Mouse (Mus musculus) MEL (cell line): ENCODE data around the gene Hps4. TPM values are rescaled to one million over a fixed set of nuclear protein-coding genes. Genes with fewer than 3 reads are reported as not detected.

Source experiments
- DNase-seq: peaks from one replicate; pipeline ENCODE4 v3.0.0; 2011; ENCODE audit warnings: low read depth, low spot score
- H3K27ac ChIP-seq: 2 replicates; pipeline ENCODE4 v1.5.1; 2012; ENCODE audit warnings: low read depth, mild to moderate bottlenecking, control low read depth, low read length, moderate library complexity; ENCODE audit not compliant: control insufficient read depth
- H3K27me3 ChIP-seq, 2 experiments: fragments of 150-350 bp in 1 of 2; sonication (generic) in 1 of 2; 2 replicates each; pipeline ENCODE4 v1.6.1; 2012; ENCODE audit warnings: low read length in 2 of 2, mild to moderate bottlenecking in 2 of 2, improper control_type of control experiment in 1 of 2, moderate library complexity in 1 of 2; ENCODE audit not compliant: insufficient read depth in 2 of 2, control insufficient read depth in 1 of 2
- H3K36me3 ChIP-seq, 2 experiments: 2 replicates each; pipeline ENCODE4 v1.6.1; 2012 to 2014; ENCODE audit warnings: low read length in 2 of 2, improper control_type of control experiment in 1 of 2, inconsistent platforms in 1 of 2, mild to moderate bottlenecking in 1 of 2; ENCODE audit not compliant: insufficient read depth in 2 of 2, control insufficient read depth in 1 of 2
- H3K4me1 ChIP-seq, 2 experiments: fragments of 150-350 bp in 1 of 2; sonication (generic) in 1 of 2; 2 replicates each; pipeline ENCODE4 v1.6.1; 2012; ENCODE audit warnings: low read length in 2 of 2, improper control_type of control experiment in 1 of 2, mild to moderate bottlenecking in 1 of 2; ENCODE audit not compliant: insufficient read depth in 2 of 2, control insufficient read depth in 1 of 2
- H3K4me3 ChIP-seq, 2 experiments: fragments of 150-350 bp in 1 of 2; sonication (generic) in 1 of 2; 2 replicates each; pipeline ENCODE4 v1.5.1; 2012; ENCODE audit warnings: low read depth in 2 of 2, low read length in 2 of 2, mild to moderate bottlenecking in 2 of 2, moderate library complexity in 2 of 2, control low read depth in 1 of 2, improper control_type of control experiment in 1 of 2; ENCODE audit not compliant: control insufficient read depth in 1 of 2, insufficient read depth in 1 of 2
- H3K79me2 ChIP-seq: 2 replicates; pipeline ENCODE4 v1.6.1; 2012; ENCODE audit warnings: mild to moderate bottlenecking, low read length, moderate library complexity; ENCODE audit not compliant: control insufficient read depth, poor library complexity, insufficient read depth
- H3K9ac ChIP-seq: 2 replicates; pipeline ENCODE4 v1.6.1; 2012; ENCODE audit warnings: low read depth, mild to moderate bottlenecking, control low read depth, low read length, moderate library complexity; ENCODE audit not compliant: control insufficient read depth, poor library complexity, severe bottlenecking
- H3K9me3 ChIP-seq: fragments of 150-350 bp; sonication (generic); replicated peaks from 2 replicates; pipeline ENCODE4 v1.6.1; 2012; ENCODE audit warnings: mild to moderate bottlenecking, low read length, improper control_type of control experiment, moderate library complexity; ENCODE audit not compliant: insufficient read depth
- CTCF ChIP-seq, 3 experiments: IDR thresholded peaks in 2 of 3; conservative IDR thresholded peaks in 1 of 3; 2 replicates each; pipeline ENCODE4 v1.5.1; 2011 to 2012; ENCODE audit warnings: low read length in 3 of 3, low read depth in 2 of 3, mild to moderate bottlenecking in 2 of 3, improper control_type of control experiment in 1 of 3, inconsistent platforms in 1 of 3, mixed read lengths in 1 of 3, moderate library complexity in 1 of 3; ENCODE audit not compliant: control insufficient read depth in 1 of 3, insufficient read depth in 1 of 3, poor library complexity in 1 of 3, severe bottlenecking in 1 of 3
- GABPA ChIP-seq: IDR thresholded peaks from 2 replicates; pipeline ENCODE4 v1.6.1; 2012; ENCODE audit warnings: low read depth, mild to moderate bottlenecking, inconsistent platforms, low read length, improper control_type of control experiment, moderate library complexity
- GATA1 ChIP-seq: IDR thresholded peaks from 2 replicates; pipeline ENCODE4 v1.6.1; 2011; ENCODE audit warnings: low read depth, low read length, improper control_type of control experiment
- HCFC1 ChIP-seq: IDR thresholded peaks from 2 replicates; pipeline ENCODE4 v1.6.1; 2012; ENCODE audit warnings: low read depth, mild to moderate bottlenecking, inconsistent platforms, low read length, improper control_type of control experiment, moderate library complexity
- KAT2A ChIP-seq: conservative IDR thresholded peaks from 2 replicates; pipeline ENCODE4 v1.6.1; 2012; ENCODE audit warnings: low read depth, low read length, improper control_type of control experiment, inconsistent platforms
- MAFK ChIP-seq: IDR thresholded peaks from 2 replicates; pipeline ENCODE4 v1.6.1; 2011; ENCODE audit warnings: low read depth, mild to moderate bottlenecking, low read length, improper control_type of control experiment, borderline replicate concordance
- MAX ChIP-seq: IDR thresholded peaks from 2 replicates; pipeline ENCODE4 v1.6.1; 2011; ENCODE audit warnings: low read length, improper control_type of control experiment
- MAZ ChIP-seq: IDR thresholded peaks from 2 replicates; pipeline ENCODE4 v1.6.1; 2012; ENCODE audit warnings: low read depth, mild to moderate bottlenecking, inconsistent platforms, low read length, improper control_type of control experiment
- MEF2A ChIP-seq: IDR thresholded peaks from 2 replicates; pipeline ENCODE4 v1.6.1; 2014; ENCODE audit warnings: low read depth, mild to moderate bottlenecking, inconsistent platforms, low read length, improper control_type of control experiment; ENCODE audit not compliant: poor library complexity, insufficient replicate concordance, severe bottlenecking; ENCODE audit errors: extremely low read depth
- MYB ChIP-seq: IDR thresholded peaks from 2 replicates; pipeline ENCODE4 v1.6.1; 2011; ENCODE audit warnings: mild to moderate bottlenecking, low read depth, low read length, improper control_type of control experiment
- MYC ChIP-seq: IDR thresholded peaks from 2 replicates; pipeline ENCODE4 v1.6.1; 2011; ENCODE audit warnings: low read depth, mild to moderate bottlenecking, low read length, improper control_type of control experiment, moderate library complexity
- NELFE ChIP-seq: IDR thresholded peaks from 2 replicates; pipeline ENCODE4 v1.6.1; 2011; ENCODE audit warnings: low read depth, low read length, improper control_type of control experiment
- POLR2AphosphoS5 ChIP-seq: IDR thresholded peaks from 2 replicates; pipeline ENCODE4 v1.6.1; 2012; ENCODE audit warnings: low read depth, borderline replicate concordance, mild to moderate bottlenecking, inconsistent platforms, low read length, moderate library complexity, mixed read lengths
- RAD21 ChIP-seq: IDR thresholded peaks from 2 replicates; pipeline ENCODE4 v1.6.1; 2011; ENCODE audit warnings: mild to moderate bottlenecking, low read depth, low read length, improper control_type of control experiment
- RCOR1 ChIP-seq: IDR thresholded peaks from 2 replicates; pipeline ENCODE4 v1.6.1; 2012; ENCODE audit warnings: low read depth, mild to moderate bottlenecking, inconsistent platforms, low read length, improper control_type of control experiment
- SIN3A ChIP-seq: IDR thresholded peaks from 2 replicates; pipeline ENCODE4 v1.6.1; 2012; ENCODE audit warnings: low read length, improper control_type of control experiment, inconsistent platforms
- TBP ChIP-seq: IDR thresholded peaks from 2 replicates; pipeline ENCODE4 v1.8.0; 2011; ENCODE audit warnings: low read depth, low read length, improper control_type of control experiment
- UBTF ChIP-seq: IDR thresholded peaks from 2 replicates; pipeline ENCODE4 v1.6.1; 2012; ENCODE audit warnings: low read depth, mild to moderate bottlenecking, inconsistent platforms, low read length, improper control_type of control experiment, moderate library complexity, borderline replicate concordance; ENCODE audit not compliant: insufficient read depth
- USF2 ChIP-seq, 2 experiments: IDR thresholded peaks; 2 replicates each; pipeline ENCODE4 v1.6.1; 2011 to 2012; ENCODE audit warnings: improper control_type of control experiment in 2 of 2, low read length in 2 of 2, borderline replicate concordance in 1 of 2, inconsistent platforms in 1 of 2, low read depth in 1 of 2, mild to moderate bottlenecking in 1 of 2; ENCODE audit not compliant: insufficient read depth in 1 of 2
- ZC3H11A ChIP-seq: IDR thresholded peaks from 2 replicates; pipeline ENCODE4 v1.6.1; 2012; ENCODE audit warnings: low read depth, mild to moderate bottlenecking, inconsistent platforms, low read length, improper control_type of control experiment
- ZKSCAN1 ChIP-seq: IDR thresholded peaks from 2 replicates; pipeline ENCODE4 v1.6.1; 2012; ENCODE audit warnings: low read depth, mild to moderate bottlenecking, inconsistent platforms, low read length, improper control_type of control experiment, moderate library complexity
- ZNF384 ChIP-seq: IDR thresholded peaks from 2 replicates; pipeline ENCODE4 v1.6.1; 2012; ENCODE audit warnings: low read depth, mild to moderate bottlenecking, inconsistent platforms, low read length, improper control_type of control experiment
- polyA plus RNA-seq, 2 experiments: library from polyadenylated mRNA; stranded (reverse) in 1 of 2; unstranded in 1 of 2; fragments of >175 nt in 1 of 2; fragments of >200 nt in 1 of 2; gene quantifications; 2 replicates each; pipeline versions ENCODE4 v1.2.1 to v1.2.4; 2012; ENCODE audit warnings: low replicate concordance in 2 of 2, low read depth in 1 of 2; ENCODE audit not compliant: insufficient read length in 2 of 2, insufficient read depth in 1 of 2, missing spikeins in 1 of 2
- total RNA-seq: library from RNA; depleted of rRNA; stranded (reverse); fragments of 300-350 nt; gene quantifications from 2 replicates; pipeline ENCODE4 v1.2.3, GENCODE M21; 2012

The Hps4 gene
- total and polyA plus RNA-seq, 3 experiments: 37.1 to 41.7 TPM; not detected in 1

- Histone ChIP-seq H3K9ac (no peak overlapping the region), H3K4me3 (no peak overlapping the region), H3K27me3 (no peaks in the 10 kb centered on the region), H3K4me1 (peaks cover 0 to 12% of the 10 kb centered on the region in 2 experiments; a peak in 2 of 4 replicates), H3K36me3 (peaks cover 0 to 9% of the 10 kb centered on the region in 2 experiments; a peak in 2 of 4 replicates), H3K79me2 (peaks cover 1% of the 10 kb centered on the region; the same call in 1 of the 2 replicates), H3K27ac (no peak overlapping the region), H3K9me3 (no peaks in the 10 kb centered on the region)
- DNase-seq: no peak
- no peak for TF ChIP-seq MEF2A
- no peak for TF ChIP-seq HCFC1
- no peak for TF ChIP-seq ZC3H11A
- no peak for TF ChIP-seq USF2 (IDR thresholded peaks at IDR 0.05; ENCODE audit: borderline replicate concordance in 1 of 2, insufficient read depth in 1 of 2, low read depth in 1 of 2, low read length in 2 of 2)
- no peak for TF ChIP-seq UBTF
- TF ChIP-seq POLR2AphosphoS5: no peak
- no peak for TF ChIP-seq MAFK
- no peak for TF ChIP-seq ZKSCAN1
- no peak for TF ChIP-seq RCOR1
- no peak for TF ChIP-seq KAT2A
- no peak for TF ChIP-seq GABPA
- TF ChIP-seq ZNF384: no peak
- TF ChIP-seq NELFE: no peak
- no peak for TF ChIP-seq MAZ
- no peak for TF ChIP-seq MAX
- no peak for TF ChIP-seq SIN3A
- TF ChIP-seq MYB: no peak
- TF ChIP-seq CTCF (IDR thresholded peaks at IDR 0.05 in 2 of 3, conservative IDR thresholded peaks at IDR 0.05 in 1 of 3; ENCODE audit: control insufficient read depth in 1 of 3, insufficient read depth in 1 of 3, low read depth in 2 of 3, low read length in 3 of 3, poor library complexity in 1 of 3, severe bottlenecking in 1 of 3): no peak
- TF ChIP-seq GATA1: no peak
Observed at GRCm38 (mm10) chr5:112320936-112321335, 21.9 kb upstream of the Hps4 start.

- Histone ChIP-seq H3K27ac (no peak overlapping the region), H3K9me3 (no peaks in the 10 kb centered on the region), H3K9ac (no peak overlapping the region), H3K79me2 (peaks cover 4% of the 10 kb centered on the region), H3K27me3 (no peaks in the 10 kb centered on the region), H3K36me3 (peaks cover 0 to 9% of the 10 kb centered on the region in 2 experiments; a peak in 2 of 4 replicates), H3K4me1 (peaks cover 0 to 12% of the 10 kb centered on the region in 2 experiments; a peak in 2 of 4 replicates), H3K4me3 (no peak overlapping the region)
- DNase-seq: no peak
- no peak for TF ChIP-seq USF2 (IDR thresholded peaks at IDR 0.05; ENCODE audit: borderline replicate concordance in 1 of 2, insufficient read depth in 1 of 2, low read depth in 1 of 2, low read length in 2 of 2)
- no peak for TF ChIP-seq ZC3H11A
- no peak for TF ChIP-seq RAD21
- TF ChIP-seq TBP: no peak
- no peak for TF ChIP-seq SIN3A
- no peak for TF ChIP-seq ZNF384
- no peak for TF ChIP-seq CTCF (IDR thresholded peaks at IDR 0.05 in 2 of 3, conservative IDR thresholded peaks at IDR 0.05 in 1 of 3; ENCODE audit: control insufficient read depth in 1 of 3, insufficient read depth in 1 of 3, low read depth in 2 of 3, low read length in 3 of 3, poor library complexity in 1 of 3, severe bottlenecking in 1 of 3)
- TF ChIP-seq MYC: no peak
Observed at GRCm38 (mm10) chr5:112321376-112321775, 21.5 kb upstream of the Hps4 start.
